Mouse (Mus musculus): ENCODE results near the gene St3gal4.

GRCm38 (mm10) chr9:35164142-35164874 lies 45.2 kb upstream of the St3gal4 start:
- no peak for TF ChIP-seq CTCF (IDR thresholded peaks at IDR 0.05; ENCODE audit: control insufficient read depth, insufficient read depth, low read length)
- no peak for TF ChIP-seq POLR2A (IDR thresholded peaks at IDR 0.05; ENCODE audit: borderline replicate concordance, control insufficient read depth, low read depth, low read length)

Data from bone marrow, adult 2 months (tissue).